Mouse (Mus musculus): ENCODE results near the gene Mylip.
A peak's percentile ranks its signal among the peaks of the same experiment; 100 is the strongest.

Mylip gene

DNA sequence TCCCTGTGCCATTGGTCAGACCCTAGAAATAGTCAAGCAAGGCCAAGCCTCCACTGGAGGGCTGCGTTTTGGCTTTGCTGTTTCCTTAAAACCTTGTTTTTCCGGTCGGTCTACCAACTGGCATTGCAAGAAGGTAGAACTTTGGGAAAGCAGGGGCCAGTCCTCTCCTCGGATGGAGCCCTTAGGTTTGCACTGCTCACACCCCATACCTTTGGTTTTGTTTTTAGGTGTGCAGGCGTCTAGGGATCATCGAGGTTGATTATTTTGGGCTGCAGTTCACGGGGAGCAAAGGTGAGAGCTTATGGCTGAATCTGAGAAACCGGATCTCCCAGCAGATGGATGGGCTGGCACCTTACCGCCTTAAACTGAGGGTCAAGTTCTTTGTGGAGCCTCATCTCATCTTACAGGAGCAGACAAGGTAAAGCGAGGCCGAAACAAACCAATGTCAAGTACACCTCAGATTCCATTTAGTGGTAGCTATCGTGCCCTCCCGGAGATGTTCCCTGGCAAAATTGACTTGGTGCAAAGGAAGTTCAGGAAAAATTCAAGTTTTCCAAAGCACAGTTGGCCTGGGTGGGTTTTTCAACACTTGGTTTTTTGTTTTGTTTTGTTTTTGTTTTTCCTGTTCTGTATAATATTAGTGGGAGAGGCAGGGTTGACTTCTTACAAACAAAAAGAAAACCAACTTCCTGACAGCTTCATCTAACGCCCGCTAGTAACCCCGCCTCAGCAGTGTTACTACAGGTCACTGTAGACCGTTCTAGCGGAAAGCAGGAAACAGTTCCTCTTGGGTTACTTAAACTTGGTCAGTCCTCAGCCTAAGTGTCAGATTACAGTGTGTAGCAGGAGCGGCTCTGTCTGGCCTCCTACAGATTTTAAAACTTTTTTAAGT is 1.7 kb downstream of the Mylip start:
- DNase-seq (ENCODE audit: low read depth, low spot score): peak; percentile 41

DNA sequence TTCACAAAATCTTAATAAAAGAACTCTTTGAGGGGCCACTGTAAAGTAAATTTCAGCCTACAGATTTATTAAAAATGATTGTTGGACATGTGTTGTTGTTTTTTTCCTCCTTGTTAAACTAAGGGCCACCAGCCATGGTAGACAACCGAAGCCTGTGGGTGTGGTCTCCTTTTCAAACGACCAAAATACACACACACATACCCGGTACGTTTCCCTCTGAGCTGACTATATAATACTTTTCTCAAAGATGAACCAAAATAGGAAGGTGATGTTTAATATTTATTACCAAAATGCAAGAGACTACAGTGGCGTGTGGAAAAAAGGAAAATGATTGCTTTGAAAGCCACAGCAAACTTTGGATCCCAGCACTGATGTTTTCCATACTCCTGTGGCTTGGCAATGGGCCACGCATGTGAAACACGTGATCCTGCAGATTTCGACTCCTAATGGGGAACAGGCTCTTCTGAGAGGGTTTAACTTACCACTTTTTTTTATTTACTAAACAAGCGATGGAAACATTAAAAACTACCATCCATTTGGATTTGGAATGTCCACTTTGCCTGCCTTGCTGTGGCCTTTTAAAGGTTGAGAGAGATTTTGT is 2.4 kb downstream of the Mylip start:
- DNase-seq (ENCODE audit: low read depth, low spot score): no peak

DNA sequence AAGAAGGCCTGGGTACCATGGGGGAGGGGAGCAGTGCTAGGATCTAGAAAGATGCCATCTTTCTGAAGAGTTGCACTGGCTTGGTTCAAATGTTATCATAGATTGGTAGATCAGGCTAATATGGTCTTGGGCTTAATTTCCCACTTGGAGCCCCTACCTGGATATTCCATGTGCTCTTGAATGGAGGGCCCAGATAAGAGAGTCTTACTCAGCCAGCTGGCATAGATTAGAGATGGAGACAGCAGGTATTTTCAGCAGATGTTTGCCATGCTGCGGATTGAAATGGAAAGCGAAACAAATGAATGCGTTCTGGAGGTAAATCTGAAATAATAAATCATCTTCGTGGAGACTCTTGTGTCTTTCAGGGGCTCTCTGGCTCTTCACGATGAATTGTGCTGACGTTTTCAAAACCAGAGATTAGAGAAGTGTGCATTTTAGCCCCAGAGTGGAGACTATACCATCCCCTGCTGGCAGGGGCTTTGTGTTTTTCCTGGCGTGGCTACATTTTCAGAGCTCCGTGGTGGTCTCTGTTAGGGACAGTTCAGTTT is 4.8 kb downstream of the Mylip start:
- DNase-seq (ENCODE audit: low read depth, low spot score): no peak

DNA sequence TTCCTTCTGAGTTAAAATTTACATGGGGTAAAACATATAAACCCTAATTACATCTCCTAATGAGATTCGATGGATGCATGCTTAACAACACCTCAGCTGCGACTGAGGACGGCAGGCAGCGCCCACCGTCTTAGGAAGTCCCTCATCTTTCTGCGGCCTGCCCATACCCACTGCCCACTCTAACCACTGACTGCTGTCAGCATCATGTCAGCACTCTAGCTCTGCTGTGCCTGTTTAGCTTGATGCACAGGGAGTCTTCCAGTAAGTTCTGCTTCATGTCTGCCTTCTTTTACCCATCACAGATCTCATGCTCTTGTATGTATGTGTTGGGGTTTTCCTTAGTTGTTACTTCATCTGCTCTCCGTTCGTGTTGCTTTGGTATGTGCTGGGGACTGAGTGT is 7.2 kb downstream of the Mylip start:
- no peak for DNase-seq (ENCODE audit: low read depth, low spot score)

DNA sequence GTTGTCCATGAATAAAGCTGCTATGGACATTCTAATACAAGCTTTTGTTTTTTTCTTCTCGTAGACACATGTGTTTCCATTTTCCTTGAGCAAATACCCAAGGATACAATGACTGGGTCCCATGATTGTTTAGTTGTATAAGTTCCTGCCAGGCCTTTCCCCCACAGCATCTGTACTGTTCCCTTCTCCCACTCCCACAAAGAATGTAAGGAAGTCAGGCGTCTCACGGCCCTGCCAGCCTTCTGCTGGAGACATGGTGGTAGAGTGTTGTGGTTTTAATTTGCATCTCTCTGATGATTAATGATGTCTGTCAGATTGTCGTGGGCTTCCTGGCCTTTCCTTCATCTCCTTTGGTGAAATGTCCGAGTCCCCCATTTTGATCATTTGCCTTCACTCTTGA is 7.7 kb downstream of the Mylip start:
- peak; percentile 51 for DNase-seq (ENCODE audit: low read depth, low spot score)

DNA sequence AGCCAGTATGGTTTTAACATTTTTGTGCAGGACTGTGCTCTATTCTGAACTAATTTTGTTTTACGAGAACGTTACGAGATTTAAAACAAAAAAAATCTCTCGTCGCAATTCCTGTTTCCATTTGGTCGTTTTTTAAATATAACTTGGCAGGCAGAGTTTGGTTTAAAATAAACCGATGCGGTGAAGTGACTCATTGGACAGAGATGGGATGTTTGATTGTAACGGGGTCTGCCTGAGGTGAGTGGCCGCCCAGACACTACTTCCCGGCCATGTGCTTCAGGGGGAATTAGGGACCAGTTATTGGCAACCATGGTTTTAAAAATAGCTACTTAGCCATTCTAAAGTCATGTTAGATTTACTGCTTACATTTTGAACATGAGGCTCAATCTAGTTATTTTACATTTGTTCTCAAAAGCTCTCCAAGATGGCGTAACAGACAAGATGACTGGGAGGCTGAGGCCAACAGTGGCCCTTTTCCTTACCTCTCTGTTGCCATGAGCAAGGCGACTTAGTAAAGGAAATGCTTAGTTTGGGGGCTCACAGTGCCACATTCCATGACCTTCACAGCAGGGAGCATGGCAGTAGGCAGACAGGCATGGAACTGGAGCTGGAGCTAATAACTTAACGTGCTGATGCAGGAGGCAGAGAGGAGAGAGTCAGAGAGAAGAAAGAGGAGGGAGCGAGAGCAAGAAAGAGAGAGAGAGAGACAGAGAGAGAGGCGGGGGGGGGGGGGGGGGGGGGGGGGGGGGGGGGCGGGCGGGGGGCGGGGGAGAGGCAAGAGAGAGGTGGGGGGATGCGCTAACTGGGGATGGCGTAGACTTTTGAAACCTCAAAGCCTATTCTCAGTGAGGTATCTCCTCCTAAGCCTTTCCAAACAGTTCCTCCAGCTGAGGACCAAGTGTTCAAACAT is 8.6 kb downstream of the Mylip start:
- DNase-seq (ENCODE audit: low read depth, low spot score): peak; percentile 63

DNA sequence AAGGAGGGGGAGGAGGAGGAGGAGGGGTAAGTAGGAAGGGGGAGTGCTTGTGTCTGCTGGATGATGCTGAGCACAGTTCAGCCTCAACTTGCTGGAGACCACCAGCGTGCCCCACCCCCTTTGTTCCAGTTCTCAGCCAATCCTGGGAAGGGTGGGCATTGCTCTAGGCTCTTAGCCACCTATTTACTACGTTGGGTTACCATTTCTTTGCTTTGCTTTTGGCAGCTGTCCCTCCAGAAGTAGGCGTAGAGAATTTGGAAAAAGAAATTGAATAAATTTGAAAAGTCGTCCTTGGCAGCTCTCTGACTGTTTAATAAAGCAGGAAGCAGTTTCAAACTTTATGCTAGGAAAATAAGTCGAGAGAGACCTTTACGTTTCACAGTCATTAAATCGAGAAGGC is 11.2 kb downstream of the Mylip start:
- peak; percentile 58 for DNase-seq (ENCODE audit: low read depth, low spot score)

DNA sequence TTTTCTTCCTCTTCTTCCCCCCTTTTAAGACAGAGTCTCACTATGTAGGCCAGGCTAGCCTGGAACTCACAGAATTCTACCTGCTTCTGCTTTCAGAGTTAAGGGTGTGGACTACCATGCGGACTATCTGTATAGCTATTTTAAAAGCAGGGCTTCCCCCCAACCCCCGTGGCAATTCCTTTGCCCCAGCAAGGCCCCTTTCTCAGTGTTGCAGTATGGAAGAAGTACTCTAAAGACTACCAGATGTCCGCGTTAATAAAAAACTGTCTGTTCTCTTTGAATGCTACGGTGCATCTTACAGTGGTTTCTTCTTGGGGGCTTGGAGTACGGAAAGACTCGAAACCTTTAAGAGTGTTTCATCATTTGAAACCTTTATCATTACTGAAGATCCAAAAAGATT is 12.3 kb downstream of the Mylip start:
- no peak for DNase-seq (ENCODE audit: low read depth, low spot score)

DNA sequence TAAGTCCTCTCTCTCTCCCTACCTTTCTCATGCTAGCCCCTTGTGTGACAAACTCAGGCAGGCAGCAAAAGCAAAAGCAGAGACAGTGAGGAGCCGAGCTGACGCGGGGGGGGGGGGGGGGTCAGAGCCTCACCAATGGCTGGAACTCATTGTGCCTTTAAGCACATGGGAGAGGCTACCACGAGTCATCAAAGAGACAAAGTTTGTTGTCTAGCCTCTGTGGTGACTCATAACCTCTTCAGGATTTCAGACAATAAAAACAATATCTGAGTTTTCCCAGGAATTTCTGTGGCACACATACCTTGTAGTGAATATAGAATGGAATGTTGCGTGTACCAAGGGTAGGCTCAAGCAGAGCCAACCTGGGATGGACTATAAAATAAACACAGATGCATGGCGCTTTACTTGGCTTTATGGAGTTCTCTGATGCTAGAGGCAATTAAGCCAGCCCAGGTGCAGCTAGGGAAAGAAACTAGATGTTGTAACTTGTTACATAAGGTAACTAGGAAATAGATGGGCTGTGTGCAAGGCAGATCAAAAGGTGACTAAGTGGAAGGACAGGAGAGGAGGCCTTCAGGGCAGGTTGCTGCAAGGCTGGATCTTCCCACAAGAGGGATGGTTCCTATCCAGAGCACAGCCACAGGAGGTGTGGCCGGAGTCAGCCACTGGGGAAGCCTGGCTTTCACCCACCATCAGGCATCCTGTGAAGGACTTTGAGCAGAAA is 12.9 kb downstream of the Mylip start:
- no peak for DNase-seq (ENCODE audit: low read depth, low spot score)

DNA sequence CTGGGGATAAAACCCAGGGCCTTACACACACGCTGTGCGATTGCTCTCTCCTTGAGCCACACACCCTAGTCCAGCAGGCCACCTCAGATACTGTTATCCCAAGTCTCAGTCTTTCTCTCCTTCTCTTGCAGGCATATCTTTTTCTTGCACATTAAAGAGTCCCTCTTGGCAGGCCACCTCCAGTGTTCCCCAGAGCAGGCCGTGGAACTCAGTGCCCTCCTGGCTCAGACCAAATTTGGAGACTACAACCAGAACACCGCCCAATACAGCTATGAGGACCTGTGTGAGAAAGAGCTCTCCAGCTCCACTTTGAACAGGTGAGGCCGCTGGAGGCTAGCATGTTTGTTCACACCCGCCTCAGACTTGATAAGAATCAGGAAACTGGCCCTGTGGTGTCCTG is 14.7 kb downstream of the Mylip start:
- no peak for DNase-seq (ENCODE audit: low read depth, low spot score)

DNA sequence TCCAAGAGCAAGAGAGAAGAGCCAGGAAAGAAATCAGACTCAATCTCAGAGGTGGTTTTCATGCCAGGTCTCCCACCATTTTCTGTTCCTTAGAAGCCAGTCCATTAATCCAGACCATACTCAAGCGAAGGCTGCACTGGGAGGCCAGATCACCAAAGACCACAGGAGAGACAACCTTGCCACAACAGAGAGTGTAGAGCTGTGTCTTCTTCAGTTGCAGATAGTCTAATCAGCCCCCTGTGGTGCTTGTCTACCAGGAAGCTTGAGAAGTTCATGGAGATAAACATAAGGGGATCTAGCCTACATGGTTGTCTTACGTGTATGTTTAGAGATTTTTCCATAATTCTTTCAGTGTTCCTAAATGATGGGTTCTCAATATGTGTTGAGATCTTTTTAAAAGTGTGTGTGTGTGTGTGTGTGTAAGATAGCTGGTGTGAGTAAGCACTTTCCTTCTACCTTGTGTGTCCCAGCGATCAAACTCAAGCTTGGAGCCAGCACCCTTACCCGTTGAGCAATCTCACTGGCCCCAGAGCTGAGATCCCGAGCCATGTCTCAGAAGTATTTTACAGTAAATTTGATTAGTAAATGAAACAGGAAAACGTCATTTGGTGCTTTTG is 15.8 kb downstream of the Mylip start:
- no peak for DNase-seq (ENCODE audit: low read depth, low spot score)

DNA sequence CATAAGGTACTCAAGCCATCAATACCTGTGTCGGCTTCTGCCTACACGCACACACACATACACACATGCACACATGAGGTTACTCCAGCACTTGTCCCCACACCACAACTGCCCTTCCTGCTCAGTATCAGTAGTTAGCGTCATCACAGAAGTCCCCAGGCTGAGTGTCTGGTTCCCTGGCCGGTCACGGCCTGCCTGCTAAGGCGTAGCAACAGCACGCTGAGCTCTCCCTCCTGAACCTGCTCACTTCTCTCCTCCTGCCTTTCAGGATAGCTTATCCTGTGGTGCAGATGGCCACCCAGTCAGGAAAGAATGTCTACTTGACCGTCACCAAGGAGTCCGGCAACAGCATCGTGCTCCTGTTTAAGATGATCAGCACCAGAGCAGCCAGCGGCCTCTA is 16.7 kb downstream of the Mylip start:
- no peak for DNase-seq (ENCODE audit: low read depth, low spot score)

DNA sequence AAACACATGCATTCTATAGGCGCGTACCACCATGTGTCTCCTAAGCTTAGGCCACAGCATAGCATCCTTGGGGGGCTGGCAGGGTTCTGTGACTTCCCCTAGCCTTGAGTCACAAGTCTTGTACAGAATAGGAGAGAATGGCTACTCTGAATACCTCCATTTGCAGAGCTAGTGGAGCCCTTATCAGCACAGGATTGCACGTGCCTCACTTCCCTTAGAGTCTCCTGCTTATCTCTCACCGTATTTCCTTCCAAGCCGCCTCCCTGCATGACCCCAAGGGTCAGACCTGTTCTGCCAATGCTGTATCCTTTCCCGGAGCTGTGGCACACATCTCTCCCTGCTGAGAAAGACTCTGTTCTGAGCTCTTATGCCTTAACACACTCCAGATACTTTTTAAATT is 17.2 kb downstream of the Mylip start:
- DNase-seq (ENCODE audit: low read depth, low spot score): no peak

DNA sequence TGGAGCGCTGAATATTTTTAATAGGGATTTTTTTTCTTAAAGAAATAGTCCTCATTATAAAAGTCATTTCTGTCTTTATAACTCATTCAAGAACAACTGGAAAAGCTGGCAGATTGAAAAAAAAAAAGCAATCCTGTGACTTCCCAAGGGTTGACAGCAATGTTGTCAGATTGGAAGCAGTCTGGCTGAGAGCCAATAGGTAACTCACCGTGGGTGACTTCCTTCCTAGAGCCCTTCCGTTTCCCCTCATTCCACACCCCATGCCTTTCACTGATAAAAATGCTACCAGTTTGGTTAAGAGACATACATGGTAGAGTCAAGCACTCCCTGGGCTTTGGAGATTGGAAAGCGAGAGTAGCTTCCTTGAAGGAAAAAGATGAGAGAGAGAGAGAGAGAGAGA is 21.4 kb downstream of the Mylip start:
- no peak for DNase-seq (ENCODE audit: low read depth, low spot score)

DNA sequence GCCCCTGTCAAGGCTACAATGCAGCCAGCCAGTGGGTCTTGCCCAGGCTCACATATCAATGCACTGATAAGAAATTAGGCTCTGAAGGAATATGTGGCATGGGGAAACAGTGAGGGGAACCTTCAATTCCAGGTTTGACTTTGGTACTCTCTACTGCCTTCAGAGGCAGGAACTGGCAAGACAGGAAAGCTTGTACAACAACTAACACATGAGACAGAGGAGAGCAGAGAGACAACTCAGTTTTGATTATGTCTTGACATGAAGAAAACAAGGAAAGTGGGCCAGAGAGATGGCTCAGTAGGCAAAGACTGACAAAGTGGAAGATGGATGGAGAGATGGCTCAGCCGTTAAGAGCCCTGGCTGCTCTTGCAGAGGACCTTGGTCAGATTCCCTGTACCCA is 23.5 kb downstream of the Mylip start:
- DNase-seq (ENCODE audit: low read depth, low spot score): no peak

DNA sequence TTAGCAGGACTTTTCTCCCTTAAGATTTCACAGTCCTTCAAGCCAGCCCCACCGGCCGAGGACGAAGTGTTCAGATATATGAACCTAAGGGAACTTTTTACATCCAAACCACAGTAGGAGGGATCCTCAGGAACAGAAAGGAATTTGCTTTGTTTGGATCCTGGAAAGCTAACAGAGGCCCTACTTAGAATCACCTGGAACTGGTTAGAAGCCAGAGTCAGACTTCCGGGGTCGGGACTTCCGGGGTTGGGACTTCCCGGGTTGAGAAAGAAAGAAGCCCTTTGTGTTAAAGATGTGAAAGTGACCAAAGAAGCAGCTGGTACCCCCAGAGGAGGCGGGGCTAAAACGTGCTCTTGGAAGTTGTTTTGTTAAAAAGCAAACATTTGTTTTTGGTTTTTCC is 24.5 kb downstream of the Mylip start:
- no peak for DNase-seq (ENCODE audit: low read depth, low spot score)

DNA sequence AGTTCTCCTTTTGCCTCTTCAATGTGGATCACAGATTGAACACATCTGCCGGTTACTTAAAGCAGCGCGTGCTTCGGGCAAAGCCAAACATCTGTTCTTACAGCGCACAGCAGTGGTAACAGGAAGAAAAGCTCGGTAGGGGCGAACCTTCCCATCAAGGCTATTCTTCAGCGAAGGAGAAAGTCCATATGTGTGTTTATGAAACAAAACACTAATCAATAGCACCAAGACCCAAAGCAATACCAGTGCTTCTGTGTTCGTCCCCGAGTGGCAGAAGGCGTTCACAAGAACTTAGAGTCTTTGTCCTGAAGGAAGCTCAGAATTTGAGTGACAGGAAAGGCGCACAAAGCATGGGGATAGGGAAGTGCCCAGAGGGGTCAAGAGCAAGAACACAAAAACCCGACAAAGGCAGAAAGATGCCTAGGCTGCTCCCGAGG is 27.1 kb downstream of the Mylip start:
- peak; percentile 22 for DNase-seq (ENCODE audit: low read depth, low spot score)

DNA sequence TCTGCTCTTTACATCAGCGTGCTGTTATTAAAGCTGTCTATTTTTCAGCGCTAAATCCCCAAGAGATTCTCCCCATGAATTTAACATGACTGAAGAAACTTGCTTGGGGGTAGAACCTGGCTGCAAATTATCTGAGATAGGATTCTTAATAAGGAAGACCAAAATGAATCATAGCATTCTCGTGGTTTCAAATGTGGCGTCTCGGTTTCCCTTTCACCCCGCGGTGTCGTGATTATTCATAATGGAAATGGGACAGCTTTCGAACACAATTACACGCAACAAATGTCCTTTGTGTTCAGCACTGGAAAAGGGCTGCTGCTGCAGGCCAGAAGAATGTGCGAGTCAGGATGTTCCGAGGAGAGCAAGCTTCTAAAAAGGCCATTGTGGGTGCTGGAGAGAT is 29.4 kb downstream of the Mylip start:
- peak; percentile 51 for DNase-seq (ENCODE audit: low read depth, low spot score)

DNA sequence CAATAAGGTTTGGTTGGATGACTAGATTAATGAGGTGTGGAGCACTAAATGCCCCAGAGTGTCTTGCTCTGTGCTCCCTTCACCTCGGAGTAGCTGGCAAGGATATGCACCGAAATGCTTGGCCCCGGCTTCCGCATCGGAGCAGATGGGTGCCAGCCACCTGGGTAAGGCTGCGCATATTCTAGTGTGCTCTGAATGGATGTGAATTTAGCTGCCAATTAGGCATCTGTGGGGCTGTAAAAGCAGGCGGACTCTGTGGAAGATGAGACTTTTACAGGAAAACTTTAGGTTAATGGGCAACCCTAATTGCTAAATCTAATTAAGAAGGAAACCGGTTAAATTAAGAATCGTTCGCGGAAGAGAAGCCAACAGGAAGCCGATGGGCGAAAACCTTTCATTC is 32.7 kb downstream of the Mylip start:
- DNase-seq (ENCODE audit: low read depth, low spot score): no peak

DNA sequence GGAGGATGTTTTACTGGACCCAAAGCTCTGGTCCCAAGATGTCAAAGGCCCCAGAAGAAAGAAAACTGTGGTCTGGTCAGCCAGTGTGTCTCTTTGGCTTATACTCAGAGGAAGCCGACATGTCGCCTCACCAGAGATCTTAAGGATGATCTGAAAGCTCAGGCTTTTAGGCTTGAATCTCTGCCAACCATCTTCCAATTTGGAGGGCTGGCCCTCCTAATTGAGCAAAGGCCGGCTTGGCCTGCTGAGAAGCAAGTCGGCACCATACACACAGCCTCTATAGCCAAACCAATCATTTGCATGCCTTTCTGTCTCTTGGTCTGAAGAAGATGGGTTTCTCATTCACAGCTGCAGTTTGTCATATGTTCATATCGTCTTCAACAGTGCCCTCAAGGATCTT is 33.2 kb downstream of the Mylip start:
- DNase-seq (ENCODE audit: low read depth, low spot score): no peak

DNA sequence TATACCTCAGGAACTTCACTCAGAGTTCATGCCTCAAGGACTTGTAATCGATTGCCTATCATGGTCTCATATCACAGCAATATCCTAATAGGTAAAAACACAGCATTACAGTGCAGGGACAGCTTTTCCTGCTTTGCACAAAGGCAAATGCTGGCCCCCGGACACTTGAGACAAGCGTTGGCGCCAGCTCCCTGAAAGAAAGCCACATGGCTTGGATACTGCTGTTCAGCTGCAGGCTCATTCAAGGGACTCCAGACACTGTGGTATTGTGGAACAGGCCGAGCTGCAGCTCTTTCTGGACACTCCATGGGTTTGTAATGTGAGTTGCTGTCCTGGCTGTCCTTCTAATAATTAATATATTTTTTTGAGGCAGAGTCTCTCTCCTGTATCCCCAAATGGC is 34.4 kb downstream of the Mylip start:
- DNase-seq (ENCODE audit: low read depth, low spot score): no peak

Data from brain, adult 2 months (tissue).